Mouse (Mus musculus) layer of hippocampus, postnatal 14 days (tissue): ENCODE results near the gene Lsm7. TPM values are rescaled to one million over a fixed set of nuclear protein-coding genes. Genes with fewer than 3 reads are reported as not detected.

ENCODE experiments used
- DNase-seq, 2 experiments: peaks; one replicate each; pipeline ENCODE4 v3.0.0; 2021 to 2022; ENCODE audit warnings: low spot score in 2 of 2, mixed read lengths in 1 of 2
- long read RNA-seq, 2 experiments: library from polyadenylated mRNA; stranded (forward); transcript quantifications; one replicate each; pipeline ENCODE4 v2.0.0; 2021
- total RNA-seq, 2 experiments: library from RNA; stranded (reverse); gene quantifications; 2 replicates each; pipeline ENCODE4 v1.2.3; 2021

The Lsm7 gene
- 10 to 100 TPM; 47.7 to 50.5 TPM for total RNA-seq
- long read RNA-seq, experiment 1, transcript Lsm7-201 (4 exons, 468 nt) = major isoform, 13 of 31 reads
- long read RNA-seq, experiment 1, partial matches to known transcripts = 10 of 31 reads
- long read RNA-seq, experiment 1, other reads (novel, unspliced or antisense) = 3 of 31 reads
- long read RNA-seq, experiment 2, transcript Lsm7-201 (4 exons, 468 nt) = major isoform, 45 of 86 reads
- long read RNA-seq, experiment 2, transcript Lsm7-202 (3 exons, 646 nt) = minor isoform, 11 of 86 reads
- long read RNA-seq, experiment 2, transcript Lsm7-206 (2 exons, 785 nt) = minor isoform, 5 of 86 reads
- long read RNA-seq, experiment 2, partial matches to known transcripts = 1 of 86 reads
- long read RNA-seq, experiment 2, other reads (novel, unspliced or antisense) = 23 of 86 reads

DNA sequence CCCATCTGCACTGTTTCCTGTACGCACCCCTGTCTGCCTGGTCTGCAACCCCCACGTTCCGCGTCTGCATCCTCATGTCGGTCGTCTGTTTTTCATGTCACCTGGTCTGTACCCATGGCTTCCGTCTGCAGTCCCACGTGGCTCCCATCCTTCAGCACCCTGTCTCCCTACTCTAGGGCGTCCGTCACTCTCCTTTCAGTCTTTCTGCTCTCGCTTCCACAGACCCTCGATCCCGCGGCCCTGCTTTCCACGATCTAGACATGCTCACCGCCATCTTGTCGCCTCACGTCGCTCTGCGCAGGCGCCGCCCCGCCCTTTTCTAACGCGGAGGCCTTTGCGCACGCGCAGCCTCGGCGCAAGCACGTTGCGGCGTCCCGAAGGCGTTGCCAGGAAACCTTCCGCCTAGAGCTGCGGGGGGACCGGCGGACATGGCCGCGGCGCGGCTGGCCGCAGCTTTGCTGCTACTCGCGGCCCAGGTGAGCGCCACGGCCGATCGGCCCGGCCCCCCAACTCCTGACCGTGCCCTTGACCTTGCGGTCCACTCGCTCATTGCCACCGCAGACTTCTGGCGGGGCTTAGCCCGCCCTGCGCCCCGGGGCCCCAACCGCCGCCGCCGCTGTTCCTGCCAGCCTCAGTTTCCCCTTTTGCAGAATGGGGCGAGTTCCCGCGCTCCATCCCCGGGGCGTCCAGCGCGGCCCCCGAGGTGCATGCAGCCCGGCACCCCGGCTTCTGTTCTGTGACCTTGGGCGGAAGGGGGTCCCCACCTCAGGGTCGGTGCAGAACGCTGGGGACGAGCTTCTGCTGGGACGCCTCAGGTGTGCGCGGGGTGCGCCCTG is at the start of gene Lsm7, which contains the start of gene Sppl2b:
Gene Lsm7, minus strand, starts transcription at position 297 of the 836 bp plus-strand sequence.
Gene Sppl2b, plus strand, starts transcription at position 363 of the 836 bp plus-strand sequence.
- peak; percentile 97 to 98 for DNase-seq

DNA sequence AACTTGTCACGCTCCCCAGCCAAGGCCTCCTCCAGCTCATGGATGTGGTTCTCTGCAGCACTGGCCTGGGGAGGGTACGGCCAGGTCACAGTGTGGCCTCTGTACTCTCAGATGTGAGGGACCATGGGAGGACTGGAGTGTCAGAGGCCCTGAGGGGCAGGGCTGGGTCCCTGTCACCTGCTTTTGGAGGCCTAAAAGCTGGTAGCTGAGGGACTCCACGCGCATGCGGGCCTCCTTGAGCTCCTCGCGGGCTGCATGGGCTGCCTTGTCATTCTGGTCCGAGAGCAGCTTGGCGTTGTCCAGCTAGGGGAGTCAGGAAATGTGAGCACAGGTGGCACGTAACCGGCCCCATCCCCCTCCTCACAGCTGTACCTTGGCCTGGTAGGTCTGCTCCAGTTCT is 49.7 kb upstream of the Lsm7 start:
- no peak for DNase-seq

DNA sequence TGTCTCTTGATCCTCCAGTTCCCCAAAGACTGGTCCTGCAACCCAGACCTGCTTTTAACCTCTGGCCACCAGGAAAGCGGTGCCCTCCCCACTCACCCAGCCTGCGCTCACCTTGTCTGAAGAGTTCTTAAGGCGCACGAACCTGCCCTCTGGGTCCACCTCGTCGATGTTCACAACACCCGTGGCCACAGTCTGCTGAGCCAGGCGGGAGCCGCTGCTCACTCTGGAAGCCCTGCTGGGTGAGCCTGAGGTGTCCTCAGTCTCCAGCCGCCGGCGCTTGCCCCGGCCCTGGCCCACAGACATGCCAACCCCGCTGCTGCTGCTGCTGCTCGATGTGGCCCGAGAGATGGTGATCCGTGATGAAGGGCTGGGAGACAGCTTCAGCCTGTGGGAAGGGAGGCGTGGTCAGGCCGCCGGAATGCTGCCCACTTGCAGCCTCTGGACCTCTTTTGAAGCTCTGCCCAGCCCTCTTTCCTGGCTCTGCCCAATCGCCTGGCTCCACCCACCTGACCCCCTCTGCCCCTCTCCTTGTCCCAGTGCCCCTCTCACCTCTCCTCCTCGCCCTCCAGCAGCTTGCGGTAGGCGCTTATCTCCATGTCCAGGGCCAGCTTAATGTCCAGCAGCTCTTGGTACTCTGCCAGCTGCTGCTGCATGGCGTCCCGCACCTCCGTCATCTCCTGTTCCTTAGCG is 49.1 kb upstream of the Lsm7 start:
- no peak for DNase-seq

DNA sequence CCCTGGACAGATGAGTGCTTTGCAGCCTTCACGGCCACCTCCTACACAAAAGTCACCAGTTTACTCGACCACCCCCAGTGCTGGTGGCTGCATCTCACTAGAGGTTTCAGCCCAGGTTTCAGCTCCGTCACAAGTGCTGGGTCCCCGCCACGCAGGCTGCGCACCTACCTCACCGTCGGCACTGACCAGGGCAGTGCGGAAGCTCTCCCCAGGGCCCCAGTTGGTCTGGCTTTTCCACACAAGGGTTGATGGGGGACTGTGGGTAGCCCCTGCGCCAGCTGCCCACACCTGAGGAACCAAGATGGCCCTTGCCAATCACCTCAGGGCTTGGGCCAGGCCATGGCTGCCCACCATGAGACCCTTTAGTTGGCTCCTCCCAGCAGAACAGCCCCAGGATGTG is 48.3 kb upstream of the Lsm7 start:
- no peak for DNase-seq

DNA sequence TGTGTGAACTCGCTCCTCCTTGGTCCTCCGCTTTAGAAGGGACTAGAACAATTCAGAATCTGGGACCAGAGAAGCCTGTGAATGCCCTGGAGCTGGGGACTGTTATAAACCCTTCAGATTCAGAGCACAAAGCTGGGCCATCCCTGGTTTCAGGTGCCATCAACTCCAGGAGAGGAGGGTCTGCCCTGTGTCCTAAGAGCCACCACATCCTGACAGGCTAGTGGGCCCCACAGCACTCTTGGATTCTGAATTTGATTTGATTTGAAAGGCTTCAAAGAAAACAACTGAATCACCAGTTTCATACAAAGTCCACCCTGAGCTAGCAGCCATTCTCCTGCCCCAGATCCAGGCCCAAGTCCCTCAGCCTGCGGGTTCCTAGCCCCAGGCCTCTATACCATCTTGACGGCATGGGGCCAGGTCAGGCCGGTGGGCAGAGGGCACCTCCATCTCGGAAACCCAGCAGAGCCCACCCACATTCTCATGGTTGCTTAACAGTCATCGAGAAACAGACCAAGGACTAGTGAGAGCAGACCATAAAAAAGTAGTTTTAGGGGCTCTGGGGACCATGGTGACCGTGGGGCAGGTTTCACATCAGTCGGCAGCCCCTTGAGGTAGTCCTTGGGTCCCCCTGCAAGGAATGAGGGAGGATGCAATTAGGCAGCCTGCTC is 47.4 kb upstream of the Lsm7 start:
- DNase-seq = no peak

DNA sequence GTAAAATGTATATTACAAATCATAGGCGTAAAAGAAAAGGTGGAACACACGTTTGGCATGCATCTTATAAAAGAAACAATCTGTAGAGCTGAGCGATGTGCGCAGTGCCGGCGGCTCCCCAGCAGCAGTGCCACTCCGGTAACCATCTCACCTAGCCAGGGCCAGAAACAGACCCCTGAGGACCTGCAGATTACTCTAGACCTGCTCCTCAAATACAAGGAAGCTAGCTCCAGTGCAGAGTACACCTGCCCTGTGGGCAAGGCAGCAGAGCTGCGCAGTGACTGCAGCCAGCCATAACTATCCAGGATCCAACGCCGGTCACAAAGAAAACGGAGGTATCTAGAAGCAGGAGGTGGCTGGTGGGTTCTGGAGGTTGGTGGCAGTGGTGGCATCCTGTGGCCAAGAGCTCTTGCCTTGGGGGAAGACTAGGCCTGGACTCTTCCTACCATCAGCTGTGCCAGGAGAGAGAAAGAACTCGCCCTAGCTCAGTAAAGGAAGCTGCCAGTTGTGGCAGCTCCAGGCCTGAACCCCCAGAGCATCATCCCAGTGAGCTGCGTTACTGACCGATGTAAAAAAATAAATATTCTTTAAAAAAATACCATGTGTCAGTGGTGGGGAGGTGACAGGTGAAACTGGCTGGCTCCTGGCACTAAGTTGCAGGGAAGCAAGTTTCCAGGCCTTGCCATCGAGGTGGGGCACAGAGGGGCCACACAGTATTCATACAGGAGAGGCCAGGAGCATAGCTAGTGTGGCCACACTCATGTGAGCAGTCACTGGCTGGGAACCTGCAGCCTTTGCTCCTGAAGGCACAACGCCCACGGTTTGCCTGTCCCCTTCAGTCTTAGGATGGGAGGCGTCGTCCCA is 46.6 kb upstream of the Lsm7 start:
- no peak for DNase-seq

DNA sequence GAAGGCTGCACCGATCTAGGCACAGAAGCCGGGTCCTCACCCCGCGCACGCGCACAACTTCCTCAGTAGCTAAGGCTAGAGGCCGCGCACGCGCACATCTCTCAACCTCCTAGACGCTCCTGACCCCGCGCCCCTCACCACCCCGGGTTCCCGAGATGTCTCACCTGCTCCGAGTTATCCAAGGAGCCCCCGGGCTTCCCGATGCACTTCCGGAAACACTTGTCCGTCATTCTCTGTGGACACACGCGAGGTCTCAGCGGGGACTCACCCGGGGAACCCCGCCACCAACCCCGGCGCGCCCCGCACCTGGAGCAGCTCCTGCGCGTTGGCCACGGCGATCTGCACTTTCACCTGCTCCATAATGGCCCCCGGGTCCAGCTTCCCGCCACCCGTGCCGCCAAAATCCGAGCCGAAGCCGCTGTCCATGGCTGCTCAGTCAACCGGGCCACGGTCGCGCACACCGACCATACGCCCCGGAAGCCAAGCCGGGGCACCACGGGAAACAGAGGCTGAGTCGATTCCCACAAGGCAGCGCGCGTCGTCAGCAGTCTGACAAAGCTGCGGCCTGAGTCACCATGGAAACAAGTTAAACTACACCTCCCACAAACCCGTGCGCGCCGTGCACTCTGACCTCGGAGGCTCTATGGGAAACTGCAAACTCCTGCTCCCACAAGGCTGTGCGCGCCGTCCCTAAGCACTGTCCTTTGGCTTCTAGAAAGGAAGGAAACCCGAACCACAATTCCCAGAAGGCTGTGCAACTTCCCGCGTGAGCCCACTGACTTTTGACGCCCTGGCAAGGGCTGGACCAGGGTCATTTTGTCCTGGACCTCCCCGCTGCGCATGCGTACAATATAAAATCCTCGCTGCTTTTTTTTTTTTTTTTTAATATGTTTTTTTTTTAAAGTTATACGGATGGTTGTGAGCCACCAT is 45.6 kb upstream of the Lsm7 start, which contains the start of gene Timm13:
Gene Timm13, minus strand, starts transcription at position 652 of the 930 bp plus-strand sequence.
- peak; percentile 96 to 99 for DNase-seq

DNA sequence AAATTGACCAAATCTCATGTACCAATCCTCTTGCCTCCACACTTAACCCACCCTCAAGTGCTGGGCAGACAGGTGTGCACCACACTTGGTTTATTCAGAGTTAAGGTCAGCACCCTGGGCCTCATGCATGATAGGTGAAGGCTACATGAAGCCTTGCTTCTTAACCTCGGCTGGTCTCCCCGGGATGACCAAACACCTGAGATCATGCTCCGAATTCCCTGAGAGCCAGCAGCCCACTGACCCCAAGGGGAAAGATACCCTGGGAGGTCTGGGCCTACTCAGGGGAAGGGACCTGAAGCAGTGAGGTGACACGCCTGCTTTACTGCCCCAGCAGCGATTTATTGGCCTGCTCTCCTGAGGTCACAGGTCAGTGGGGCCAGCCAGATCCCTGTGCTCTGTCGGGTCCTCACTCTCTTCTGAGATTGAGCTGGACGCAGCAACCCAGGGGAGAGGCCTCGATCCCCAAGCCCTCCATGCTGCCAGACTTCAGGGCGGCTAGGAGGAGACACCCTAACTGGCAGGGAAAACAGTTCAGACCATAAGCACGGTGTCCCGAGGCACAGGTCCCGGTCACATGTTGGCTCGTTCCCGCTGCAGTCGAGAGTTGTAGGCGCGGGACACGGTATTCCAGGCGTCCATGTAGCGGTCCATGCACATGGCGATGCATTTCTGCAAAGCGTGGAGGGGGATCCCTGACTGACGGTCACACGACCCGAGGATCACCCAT is 44.7 kb upstream of the Lsm7 start:
- DNase-seq = no peak

DNA sequence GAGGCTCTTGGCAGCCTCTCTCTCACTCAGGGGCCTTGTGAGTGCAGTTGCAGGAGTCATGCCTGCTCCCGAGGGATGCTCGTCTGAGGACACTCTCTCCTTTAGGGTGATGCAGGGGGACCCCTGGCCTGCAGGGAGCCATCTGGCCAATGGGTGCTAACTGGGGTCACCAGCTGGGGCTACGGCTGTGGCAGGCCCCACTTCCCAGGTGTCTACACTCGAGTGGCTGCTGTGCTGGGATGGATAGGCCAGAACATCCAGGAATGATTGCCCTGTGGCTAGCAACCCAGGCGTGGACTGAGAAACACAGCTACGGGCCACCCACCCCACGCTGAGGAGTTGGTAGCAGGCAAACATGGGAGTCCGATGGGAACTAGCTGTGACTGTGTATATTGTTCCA is 44.1 kb upstream of the Lsm7 start:
- DNase-seq = no peak

DNA sequence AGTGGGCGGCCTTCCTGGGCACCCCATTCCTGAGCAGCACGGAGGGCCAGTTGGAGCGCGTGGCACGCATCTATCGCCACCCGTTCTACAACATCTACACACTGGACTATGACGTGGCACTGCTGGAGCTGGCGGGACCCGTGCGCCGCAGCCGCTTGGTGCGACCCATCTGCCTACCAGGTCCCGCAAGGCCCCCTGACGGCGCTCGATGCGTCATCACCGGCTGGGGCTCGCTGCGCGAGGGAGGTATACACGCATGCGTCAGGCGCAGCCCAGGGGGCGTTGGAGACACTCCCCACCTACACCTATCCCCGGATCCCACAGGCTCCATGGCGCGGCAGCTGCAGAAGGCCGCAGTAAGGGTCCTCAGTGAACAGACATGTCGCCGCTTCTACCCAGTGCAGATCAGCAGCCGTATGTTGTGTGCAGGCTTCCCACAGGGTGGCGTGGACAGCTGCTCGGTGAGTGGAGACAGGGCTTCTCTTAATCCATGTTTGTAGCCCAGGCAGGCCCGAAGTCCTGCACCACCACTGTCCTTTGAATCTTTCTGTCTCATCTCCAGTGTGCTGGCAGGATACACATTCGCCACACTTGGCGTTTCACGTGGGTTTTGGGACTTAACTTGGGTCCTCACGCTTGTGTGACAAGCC is 43.0 kb upstream of the Lsm7 start:
- DNase-seq = peak; percentile 47 to 56

DNA sequence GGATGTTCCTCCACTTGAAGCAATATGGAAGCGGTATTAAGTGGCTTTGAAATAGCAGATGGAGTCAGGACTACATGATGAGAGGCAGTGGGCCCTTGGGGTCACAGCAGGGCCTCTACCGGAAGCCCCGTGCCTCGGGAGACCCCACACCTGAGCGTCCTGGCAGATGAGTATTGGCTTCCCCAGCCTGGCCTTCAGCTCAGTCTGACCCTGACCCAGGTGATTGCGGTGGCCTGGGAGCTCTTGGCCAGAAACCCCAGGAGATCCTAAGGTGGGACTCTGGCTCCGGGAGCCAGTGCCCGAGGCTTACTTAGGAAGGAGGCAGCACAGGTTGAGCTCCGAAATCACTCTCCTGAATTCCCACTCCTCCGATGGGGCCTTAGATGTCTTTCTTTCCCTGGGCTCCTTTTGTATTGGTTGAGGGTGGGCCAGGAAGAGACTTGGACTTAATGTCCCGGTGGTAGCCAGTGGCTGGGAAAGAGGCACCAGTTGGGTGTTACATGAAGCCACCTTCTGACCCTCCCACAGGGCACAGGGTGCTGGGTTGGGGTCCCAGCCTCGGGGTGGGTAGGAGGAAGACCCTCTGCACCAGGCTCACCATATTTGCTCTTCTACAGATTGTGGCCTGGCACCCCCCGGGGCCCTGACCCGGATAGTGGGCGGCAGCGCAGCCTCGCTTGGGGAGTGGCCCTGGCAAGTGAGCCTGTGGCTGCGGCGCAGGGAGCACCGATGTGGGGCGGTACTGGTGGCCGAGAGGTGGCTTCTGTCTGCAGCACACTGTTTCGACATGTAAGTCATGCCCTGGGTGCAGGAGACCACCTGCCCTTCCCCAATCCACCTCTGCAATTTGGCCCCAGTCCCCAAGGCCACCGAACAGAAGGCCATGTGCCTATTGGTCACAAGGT is 41.8 kb upstream of the Lsm7 start:
- no peak for DNase-seq

DNA sequence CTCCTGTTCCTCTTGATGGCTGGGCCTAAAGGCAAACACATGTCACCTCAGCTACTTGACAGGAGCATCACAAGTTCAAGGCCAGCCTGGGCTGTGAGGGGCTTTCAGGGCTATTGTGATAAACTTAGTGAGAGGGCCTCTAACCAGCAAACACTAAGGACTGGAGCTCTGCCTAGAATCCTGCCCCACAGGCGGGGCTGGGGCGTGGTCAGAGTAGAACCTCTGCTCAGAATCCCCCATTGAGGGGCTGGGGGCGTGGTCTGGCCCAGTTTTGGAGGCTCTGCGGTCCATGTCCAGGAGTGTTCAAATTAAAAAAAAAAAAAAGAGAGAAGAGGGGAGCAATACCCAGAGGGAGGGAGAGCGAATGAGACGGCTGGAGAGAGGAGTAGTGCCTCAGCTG is 40.7 kb upstream of the Lsm7 start:
- no peak for DNase-seq

DNA sequence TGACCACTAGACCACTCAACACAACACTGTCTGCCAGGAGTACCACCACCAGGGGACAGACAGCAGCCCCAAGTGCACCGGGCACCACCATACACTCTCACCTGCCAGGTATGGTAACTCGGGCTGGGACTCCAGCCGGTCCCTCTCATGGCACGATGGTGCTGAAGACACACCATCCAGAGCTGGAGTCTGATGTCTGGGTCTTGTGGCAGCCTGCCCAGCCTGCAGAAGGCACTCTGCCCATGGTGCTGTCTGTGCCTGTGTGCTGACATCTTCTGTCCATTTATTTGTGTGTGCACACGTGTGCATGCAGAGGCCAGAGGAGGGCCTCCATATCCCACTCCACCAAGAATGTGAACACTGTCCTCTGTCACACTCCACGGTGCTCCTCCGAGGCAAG is 40.1 kb upstream of the Lsm7 start:
- no peak for DNase-seq

DNA sequence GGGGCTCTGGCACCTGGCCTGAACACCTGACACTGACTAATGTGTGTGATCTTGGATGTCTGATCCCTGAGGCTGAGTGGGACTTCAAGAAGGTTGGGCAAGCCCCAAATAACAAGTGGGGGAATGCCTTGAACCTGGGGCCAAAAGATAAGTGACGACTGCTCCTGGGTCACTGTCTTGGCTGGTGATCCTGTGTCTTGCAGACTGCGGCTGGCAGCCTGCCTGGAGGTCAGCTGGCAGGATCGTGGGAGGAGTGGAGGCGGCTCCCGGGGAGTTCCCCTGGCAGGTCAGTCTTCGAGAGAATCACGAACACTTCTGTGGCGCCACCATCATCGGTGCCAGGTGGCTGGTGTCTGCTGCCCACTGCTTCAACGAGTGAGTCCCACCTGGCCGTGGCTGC is 32.2 kb upstream of the Lsm7 start:
- no peak for DNase-seq

DNA sequence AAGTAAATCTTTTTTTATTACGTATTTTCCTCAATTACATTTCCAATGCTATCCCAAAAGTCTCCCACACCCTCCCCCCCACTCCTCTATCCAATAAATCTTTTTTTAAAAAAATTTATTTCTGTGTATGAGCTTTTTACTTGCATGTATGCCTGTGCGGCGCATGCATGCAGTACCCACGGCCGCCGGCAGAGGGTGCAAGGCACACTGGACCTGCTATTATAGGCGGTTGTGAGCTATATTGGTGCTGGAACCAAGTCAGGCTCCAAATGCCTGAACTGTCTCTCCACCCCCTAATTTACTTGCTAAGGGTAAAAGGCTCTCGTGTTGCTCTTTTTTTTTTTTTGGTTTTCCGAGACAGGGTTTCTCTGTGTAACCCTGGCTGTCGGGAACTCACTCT is 26.3 kb upstream of the Lsm7 start:
- DNase-seq = peak; percentile 57 to 62

DNA sequence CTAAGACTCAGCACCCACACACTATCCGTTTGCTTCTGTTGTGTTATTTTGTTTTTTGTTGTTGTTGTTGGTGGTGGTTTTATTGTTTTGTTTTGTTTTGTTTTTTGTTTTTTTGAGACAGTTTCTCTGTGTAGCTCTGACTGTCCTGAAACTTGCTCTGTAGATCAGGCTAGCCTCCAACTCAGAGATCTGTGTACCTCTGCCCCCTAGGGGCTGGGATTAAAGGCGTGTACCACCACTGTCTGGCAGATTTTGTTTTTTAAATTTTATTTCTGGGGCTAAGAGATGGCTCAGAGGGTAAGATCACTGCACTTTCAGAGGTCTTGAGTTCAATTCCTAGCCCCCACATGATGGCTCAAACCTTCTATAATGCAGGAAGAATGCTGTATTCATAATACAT is 25.9 kb upstream of the Lsm7 start:
- DNase-seq = no peak
